Mouse (Mus musculus): ENCODE measurements around the gene Trmt1.

DNA sequence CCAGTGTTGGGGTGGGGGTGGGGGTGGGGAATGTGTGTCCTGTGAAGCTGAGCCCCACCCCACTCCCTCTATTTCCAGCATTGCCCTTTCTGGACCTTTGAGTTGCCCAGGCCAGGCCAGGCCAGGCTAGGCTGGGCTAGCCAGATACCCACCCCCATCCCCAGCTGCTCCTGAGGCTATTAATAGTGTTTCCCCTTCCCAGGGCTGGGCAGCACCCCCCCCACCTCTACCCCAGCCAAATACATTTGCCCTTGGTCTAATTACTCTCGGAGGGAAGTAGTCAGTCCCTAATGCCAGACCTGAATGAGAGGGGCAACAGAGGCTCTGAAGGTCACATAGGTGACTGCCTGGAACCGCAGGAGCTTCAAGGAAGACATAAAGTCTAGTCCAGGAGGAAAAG is 49.5 kb downstream of the Trmt1 start:
- no peak for TF ChIP-seq CTCF (IDR thresholded peaks at IDR 0.05; ENCODE audit: low read depth, low read length)
- TF ChIP-seq POLR2A (IDR thresholded peaks at IDR 0.05; ENCODE audit: extremely low read depth, insufficient read depth, low read length): no peak
